Mouse (Mus musculus) myocyte (in vitro differentiated cells): ENCODE measurements around the gene Acss2.

ENCODE experiments used
- E2F4 ChIP-seq: IDR thresholded peaks from one replicate; pipeline ENCODE4 v1.6.1; 2011; ENCODE audit warnings: mild to moderate bottlenecking, control low read depth, moderate library complexity; ENCODE audit not compliant: insufficient read depth
- MAX ChIP-seq: IDR thresholded peaks from one replicate; pipeline ENCODE4 v1.6.1; 2011; ENCODE audit warnings: low read depth, mild to moderate bottlenecking, control low read depth
- MYOD1 ChIP-seq, 3 experiments: IDR thresholded peaks; one replicate each; pipeline ENCODE4 v1.6.1; 2011; ENCODE audit warnings: control low read depth in 2 of 3, low read depth in 2 of 3, mild to moderate bottlenecking in 2 of 3, moderate library complexity in 1 of 3; ENCODE audit not compliant: insufficient read length in 2 of 3, control insufficient read depth in 1 of 3
- MYOG ChIP-seq, 3 experiments: IDR thresholded peaks; one replicate each; pipeline ENCODE4 v1.6.1; 2011; ENCODE audit warnings: control low read depth in 2 of 3, low read depth in 2 of 3, mild to moderate bottlenecking in 2 of 3; ENCODE audit not compliant: insufficient read length in 2 of 3, control insufficient read depth in 1 of 3, insufficient read depth in 1 of 3
- POLR2A ChIP-seq: IDR thresholded peaks from one replicate; pipeline ENCODE4 v1.6.1; 2011; ENCODE audit warnings: low read depth, mild to moderate bottlenecking, control low read depth, moderate library complexity; ENCODE audit not compliant: insufficient read length
- POLR2AphosphoS2 ChIP-seq: IDR thresholded peaks from one replicate; pipeline ENCODE4 v1.6.1; 2011; ENCODE audit warnings: low read depth, control low read depth; ENCODE audit not compliant: insufficient read length
- REST ChIP-seq: IDR thresholded peaks from one replicate; pipeline ENCODE4 v1.6.1; 2011; ENCODE audit warnings: mild to moderate bottlenecking, control low read depth, moderate library complexity; ENCODE audit not compliant: insufficient read depth, insufficient read length

DNA sequence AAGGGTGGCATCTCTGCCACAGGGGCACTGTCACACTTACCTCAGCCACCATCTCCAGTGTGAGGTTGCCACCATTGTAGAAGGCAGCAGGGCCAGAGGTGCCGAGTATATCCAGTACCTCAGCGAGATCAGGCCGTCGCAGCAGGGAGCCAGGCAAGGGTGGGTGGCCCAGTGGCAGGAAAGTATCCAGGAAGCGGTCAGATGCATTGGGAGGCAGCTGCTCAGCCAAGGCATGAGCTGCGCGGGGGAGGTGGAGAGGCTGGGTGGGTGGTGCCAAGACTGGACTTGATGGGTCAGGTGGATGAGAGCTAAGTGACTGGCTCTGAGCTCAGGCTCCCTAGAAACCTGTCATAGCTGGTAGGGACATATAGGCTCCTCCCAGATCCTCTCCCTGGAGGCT lies 15.2 kb upstream of the Acss2 start:
- TF ChIP-seq MYOG (IDR thresholded peaks at IDR 0.05; ENCODE audit: control insufficient read depth in 1 of 3, insufficient read depth in 1 of 3, insufficient read length in 2 of 3, low read depth in 2 of 3): no peak
- TF ChIP-seq POLR2AphosphoS2: no peak
- TF ChIP-seq MYOD1 (IDR thresholded peaks at IDR 0.05; ENCODE audit: control insufficient read depth in 1 of 3, insufficient read length in 2 of 3, low read depth in 2 of 3): no peak
- TF ChIP-seq E2F4: no peak
- TF ChIP-seq REST: no peak
- TF ChIP-seq POLR2A: no peak
- no peak for TF ChIP-seq MAX
